Mouse (Mus musculus): ENCODE measurements around the gene Auts2. TPM values are rescaled to one million over a fixed set of nuclear protein-coding genes. Genes with fewer than 3 reads are reported as not detected.
A peak's percentile ranks its signal among the peaks of the same experiment; 100 is the strongest.

Gene Auts2
- polyA plus RNA-seq, 1 experiment from 2014 or later, result 94.8 TPM

DNA sequence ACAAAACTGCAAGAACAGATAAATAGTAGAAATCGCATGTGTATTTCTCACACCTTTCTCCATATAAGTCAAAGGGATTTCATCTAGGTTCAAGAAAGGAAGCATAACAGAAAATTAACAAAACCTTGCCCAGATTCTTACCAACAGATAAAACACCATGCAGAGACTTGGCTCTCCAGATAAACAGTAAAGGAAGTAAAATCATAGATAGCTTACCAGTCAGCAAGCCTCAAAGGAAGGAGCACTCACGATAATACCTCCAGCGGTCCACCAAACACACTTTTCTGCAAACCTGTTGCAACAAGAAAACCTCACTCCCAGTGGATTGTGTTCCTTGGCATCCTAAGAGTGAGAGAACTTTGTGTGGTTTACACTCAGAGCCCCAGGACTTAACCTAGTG lies 147.2 kb downstream of the Auts2 start:
- Histone ChIP-seq H3K4me2 (no peak overlapping the region), H3K27me3 (no peaks in the 10 kb centered on the region; the same call in 1 of the 2 replicates), H3K9ac (no peak overlapping the region), H3K9me3 (no peaks in the 10 kb centered on the region), H3K4me3 (replicated peaks) (no peak overlapping the region), H3K27ac (no peak overlapping the region), H3K4me1 (peaks cover 65% of the 10 kb centered on the region), H3K36me3 (replicated peaks) (no peaks in the 10 kb centered on the region)
- no peak for ATAC-seq (ENCODE audit: low FRiP score)
- WGBS, result 97% methylated on average over 3 of the region's 3 CpGs

DNA sequence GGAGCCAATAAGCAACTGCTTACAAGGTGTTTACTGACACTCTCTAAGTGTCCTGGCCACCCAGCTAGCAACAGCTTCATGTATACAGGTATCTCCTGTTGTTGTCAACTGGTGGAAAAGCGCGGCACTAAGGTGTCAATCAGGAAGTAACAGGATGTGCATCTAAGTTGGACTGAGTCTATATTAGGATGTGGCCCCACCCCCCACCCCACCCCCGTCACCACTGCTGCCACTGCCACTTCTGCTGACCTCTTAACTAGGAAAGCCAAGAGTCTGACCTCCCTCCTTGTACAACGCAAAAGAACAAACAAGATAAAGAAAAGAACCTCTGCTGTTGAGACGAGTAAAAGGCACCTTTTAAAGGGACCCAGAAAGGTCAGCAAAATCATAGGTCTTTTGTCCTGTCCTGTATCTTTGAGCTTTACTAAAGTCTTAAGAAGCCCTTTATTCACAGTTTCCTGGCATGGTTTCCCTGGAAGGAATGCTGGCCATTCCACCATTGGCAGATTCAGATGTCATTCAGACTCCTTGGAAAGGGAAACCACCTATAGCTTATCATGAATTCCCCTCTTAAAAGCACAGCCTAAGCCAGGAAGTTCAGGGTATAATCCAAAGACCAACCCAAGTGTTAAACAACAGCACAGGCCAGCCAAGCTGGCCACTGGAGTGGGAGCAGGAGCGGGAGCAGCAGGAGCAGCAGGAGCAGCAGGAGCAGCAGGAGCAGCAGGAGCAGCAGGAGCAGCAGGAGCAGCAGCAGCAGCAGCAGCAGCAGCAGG lies 148.2 kb downstream of the Auts2 start:
- H3K4me2 ChIP-seq, result no peak overlapping the region
- WGBS, result 45% methylated on average over 6 of the region's 6 CpGs
- ATAC-seq (ENCODE audit: low FRiP score), result no peak
- H3K9ac ChIP-seq, result no peak overlapping the region; the same call in 1 of the 2 replicates
- no peaks in the 10 kb centered on the region; the same call in 1 of the 2 replicates for H3K27me3 ChIP-seq
- H3K27ac ChIP-seq, result no peak overlapping the region
- no peaks in the 10 kb centered on the region for H3K9me3 ChIP-seq
- no peaks in the 10 kb centered on the region for H3K36me3 ChIP-seq (replicated peaks)
- no peak overlapping the region for H3K4me3 ChIP-seq (replicated peaks)
- H3K4me1 ChIP-seq, result peaks cover 56% of the 10 kb centered on the region

- ATAC-seq (ENCODE audit: low FRiP score), result no peak
- Histone ChIP-seq H3K9me3 (no peaks in the 10 kb centered on the region), H3K4me1 (peaks cover 39% of the 10 kb centered on the region), H3K27ac (no peak overlapping the region), H3K36me3 (replicated peaks) (no peaks in the 10 kb centered on the region), H3K9ac (no peak overlapping the region), H3K27me3 (no peaks in the 10 kb centered on the region), H3K4me2 (no peak overlapping the region), H3K4me3 (replicated peaks) (no peak overlapping the region)
- 44% methylated on average over 14 of the region's 14 CpGs for WGBS
Measured at GRCm38 (mm10) chr5:132391831-132392763, 151.0 kb downstream of the Auts2 start.

DNA sequence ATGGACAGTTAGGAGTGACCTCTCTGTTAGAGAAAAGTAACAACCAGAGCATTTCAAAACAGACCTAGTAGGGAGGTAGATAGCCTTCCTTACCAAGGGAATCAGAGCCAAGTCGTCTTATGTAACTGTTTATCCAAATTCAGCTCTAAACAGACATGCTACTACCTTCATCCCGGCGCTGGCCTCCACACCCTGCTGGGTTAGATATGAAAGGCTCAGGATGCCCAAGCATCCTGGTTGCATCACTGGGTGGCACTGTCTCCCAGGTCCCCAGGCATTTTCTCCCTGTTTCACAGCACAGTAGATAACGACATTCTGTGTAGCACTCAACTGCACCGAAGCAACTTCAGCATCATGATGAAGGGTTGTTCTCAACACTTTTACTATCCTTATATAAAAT lies 154.4 kb downstream of the Auts2 start:
- Histone ChIP-seq H3K9ac (no peak overlapping the region), H3K9me3 (no peaks in the 10 kb centered on the region), H3K4me2 (no peak overlapping the region), H3K27ac (no peak overlapping the region), H3K27me3 (no peaks in the 10 kb centered on the region), H3K4me3 (replicated peaks) (no peak overlapping the region), H3K36me3 (replicated peaks) (no peaks in the 10 kb centered on the region), H3K4me1 (peaks cover 34% of the 10 kb centered on the region)
- 82% methylated on average over 5 of the region's 5 CpGs for WGBS
- no peak for ATAC-seq (ENCODE audit: low FRiP score)

DNA sequence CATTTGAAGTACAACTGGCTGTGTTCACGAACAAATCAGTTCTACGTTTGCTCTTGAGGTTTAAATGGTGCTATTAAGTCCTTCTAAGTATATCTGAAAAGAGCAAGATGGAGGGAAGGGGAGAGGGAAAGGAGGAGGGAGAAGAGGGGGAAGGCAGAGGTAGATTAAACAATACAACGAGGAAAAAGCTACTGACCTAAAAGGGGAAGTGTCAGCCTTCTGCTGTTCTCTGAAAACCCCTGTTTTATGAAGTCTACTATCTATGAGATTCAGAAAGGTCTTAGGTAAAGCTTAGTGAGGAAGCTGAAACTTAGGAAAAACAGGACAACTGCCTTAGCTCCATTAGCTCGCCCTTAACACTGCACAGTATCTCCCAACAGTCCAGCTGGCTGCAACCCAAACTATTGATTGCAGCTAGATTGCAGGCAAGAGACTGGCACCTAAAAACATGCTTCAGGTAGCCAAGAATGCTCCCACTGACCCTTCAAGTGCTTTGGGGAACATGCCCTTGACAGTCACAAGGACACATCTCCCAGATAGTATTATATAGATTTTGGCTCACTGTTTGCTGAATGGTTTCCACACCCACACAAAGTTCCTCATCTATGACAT lies 157.8 kb downstream of the Auts2 start:
- no peak overlapping the region for H3K27ac ChIP-seq
- ATAC-seq (ENCODE audit: low FRiP score), result no peak
- WGBS, result 49% methylated on average over 4 of the region's 4 CpGs
- H3K9ac ChIP-seq, result no peak overlapping the region
- H3K9me3 ChIP-seq, result no peaks in the 10 kb centered on the region
- H3K4me3 ChIP-seq (replicated peaks), result no peak overlapping the region
- H3K4me2 ChIP-seq, result no peak overlapping the region
- H3K27me3 ChIP-seq, result no peaks in the 10 kb centered on the region
- no peaks in the 10 kb centered on the region for H3K36me3 ChIP-seq (replicated peaks)
- peaks cover 37% of the 10 kb centered on the region for H3K4me1 ChIP-seq

- peaks cover 38% of the 10 kb centered on the region for H3K4me1 ChIP-seq
- no peak for ATAC-seq (ENCODE audit: low FRiP score)
- H3K27me3 ChIP-seq, result no peaks in the 10 kb centered on the region
- no peak overlapping the region for H3K4me3 ChIP-seq (replicated peaks)
- H3K27ac ChIP-seq, result no peak overlapping the region
- no peak overlapping the region for H3K4me2 ChIP-seq
- no peaks in the 10 kb centered on the region for H3K36me3 ChIP-seq (replicated peaks)
- 47% methylated on average over 5 of the region's 5 CpGs for WGBS
- H3K9me3 ChIP-seq, result no peaks in the 10 kb centered on the region
- H3K9ac ChIP-seq, result no peak overlapping the region
Measured at GRCm38 (mm10) chr5:132380261-132380660, 162.9 kb downstream of the Auts2 start.

DNA sequence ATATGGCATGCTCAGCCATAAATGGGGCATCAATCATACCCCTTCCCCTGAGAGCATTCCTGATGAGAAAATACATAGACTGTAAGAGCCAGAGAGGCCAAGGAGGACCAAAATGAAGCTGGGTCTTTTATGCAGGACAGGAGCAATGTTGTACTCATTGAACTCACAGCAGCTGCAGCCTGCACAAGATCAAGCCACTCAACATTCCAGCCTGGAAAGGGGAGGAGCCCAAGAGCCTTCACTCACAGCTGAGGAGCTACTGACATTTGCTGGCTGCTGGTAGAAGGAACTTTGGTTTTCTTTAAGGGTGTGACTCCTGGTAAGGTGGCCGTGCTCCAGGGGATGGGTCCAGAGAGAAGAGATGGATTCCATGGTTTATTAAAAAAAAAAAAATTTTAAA lies 164.2 kb downstream of the Auts2 start:
- H3K27me3 ChIP-seq, result no peaks in the 10 kb centered on the region
- no peak overlapping the region for H3K4me2 ChIP-seq
- no peak overlapping the region for H3K27ac ChIP-seq
- H3K36me3 ChIP-seq (replicated peaks), result no peaks in the 10 kb centered on the region
- H3K9me3 ChIP-seq, result no peaks in the 10 kb centered on the region
- no peak overlapping the region for H3K4me3 ChIP-seq (replicated peaks)
- peaks cover 28% of the 10 kb centered on the region for H3K4me1 ChIP-seq
- ATAC-seq (ENCODE audit: low FRiP score), result no peak
- H3K9ac ChIP-seq, result no peak overlapping the region
- 80% methylated on average over 1 of the region's 1 CpGs for WGBS

DNA sequence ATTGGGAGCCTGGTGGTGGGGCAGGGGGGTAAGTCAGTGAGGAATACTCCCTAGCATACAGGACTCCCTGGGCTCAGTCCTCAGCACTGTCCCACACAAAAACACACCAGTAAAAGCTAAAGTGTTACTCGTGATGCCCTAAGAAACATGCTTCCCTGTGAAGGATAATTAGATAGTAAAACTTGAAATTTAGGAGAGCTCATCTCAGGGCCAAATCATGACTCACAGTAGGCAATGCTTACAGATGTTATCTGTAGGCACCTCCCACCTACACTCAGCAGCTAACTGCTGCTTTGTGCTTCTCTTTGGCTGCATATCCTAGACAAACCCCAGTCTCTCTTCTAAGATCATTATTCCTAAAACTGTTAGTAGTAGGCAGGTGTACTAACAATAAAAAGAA lies 168.0 kb downstream of the Auts2 start:
- H3K4me1 ChIP-seq, result peaks cover 25% of the 10 kb centered on the region
- H3K27ac ChIP-seq, result no peak overlapping the region
- no peaks in the 10 kb centered on the region for H3K9me3 ChIP-seq
- H3K9ac ChIP-seq, result no peak overlapping the region
- no peak overlapping the region for H3K4me2 ChIP-seq
- no peak for ATAC-seq (ENCODE audit: low FRiP score)
- H3K27me3 ChIP-seq, result no peaks in the 10 kb centered on the region
- H3K4me3 ChIP-seq (replicated peaks), result no peak overlapping the region
- H3K36me3 ChIP-seq (replicated peaks), result no peaks in the 10 kb centered on the region
- WGBS, result 78% methylated on average over 1 of the region's 1 CpGs

GRCm38 (mm10) chr5:132373471-132374075 lies 169.6 kb downstream of the Auts2 start:
- peaks cover 32% of the 10 kb centered on the region for H3K4me1 ChIP-seq
- H3K36me3 ChIP-seq (replicated peaks), result no peaks in the 10 kb centered on the region
- H3K9ac ChIP-seq, result no peak overlapping the region
- no peak overlapping the region for H3K4me2 ChIP-seq
- H3K9me3 ChIP-seq, result no peaks in the 10 kb centered on the region
- no peak overlapping the region for H3K4me3 ChIP-seq (replicated peaks)
- ATAC-seq (ENCODE audit: low FRiP score), result no peak
- no peaks in the 10 kb centered on the region for H3K27me3 ChIP-seq
- WGBS, result 86% methylated on average over 4 of the region's 4 CpGs
- no peak overlapping the region for H3K27ac ChIP-seq

GRCm38 (mm10) chr5:132372605-132373004 lies 170.5 kb downstream of the Auts2 start:
- H3K27ac ChIP-seq, result no peak overlapping the region
- ATAC-seq (ENCODE audit: low FRiP score), result no peak
- 72% methylated on average over 2 of the region's 2 CpGs for WGBS
- H3K27me3 ChIP-seq, result no peaks in the 10 kb centered on the region
- no peak overlapping the region for H3K4me3 ChIP-seq (replicated peaks)
- H3K4me2 ChIP-seq, result no peak overlapping the region
- H3K9ac ChIP-seq, result no peak overlapping the region
- H3K9me3 ChIP-seq, result no peaks in the 10 kb centered on the region
- H3K36me3 ChIP-seq (replicated peaks), result no peaks in the 10 kb centered on the region
- H3K4me1 ChIP-seq, result peaks cover 37% of the 10 kb centered on the region

DNA sequence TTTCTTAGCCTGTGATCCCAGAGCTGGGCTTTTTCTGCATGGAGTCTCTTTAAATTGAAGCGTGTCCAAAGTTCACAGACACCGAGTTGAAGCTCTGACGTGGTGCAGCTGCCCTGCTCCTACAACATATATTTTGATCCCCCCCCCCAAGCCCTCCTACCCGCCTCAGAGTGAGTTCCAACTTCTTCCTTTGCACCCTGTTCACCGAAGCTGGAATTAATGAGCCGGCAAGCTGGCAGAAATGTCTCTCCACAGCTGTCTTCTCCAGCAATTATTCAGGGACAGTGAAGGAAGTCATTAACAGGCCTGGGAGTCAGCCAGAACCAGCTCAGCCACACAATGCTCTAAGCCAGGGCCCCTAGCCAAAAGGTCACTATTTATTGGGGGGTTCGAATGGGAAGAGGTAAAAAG lies 174.5 kb downstream of the Auts2 start:
- H3K27me3 ChIP-seq, result no peaks in the 10 kb centered on the region
- no peak overlapping the region for H3K4me2 ChIP-seq
- ATAC-seq (ENCODE audit: low FRiP score), result no peak
- WGBS, result 24% methylated on average over 7 of the region's 7 CpGs
- no peaks in the 10 kb centered on the region for H3K9me3 ChIP-seq
- no peak overlapping the region for H3K9ac ChIP-seq
- 0 out of 2 replicates have a peak overlapping the region, but pooled peaks have one; percentile 31 for H3K27ac ChIP-seq
- no peaks in the 10 kb centered on the region for H3K36me3 ChIP-seq (replicated peaks)
- peaks cover 39% of the 10 kb centered on the region for H3K4me1 ChIP-seq
- H3K4me3 ChIP-seq (replicated peaks), result no peak overlapping the region

GRCm38 (mm10) chr5:132361276-132361675 lies 181.9 kb downstream of the Auts2 start:
- Histone ChIP-seq H3K4me1 (peaks cover 21% of the 10 kb centered on the region), H3K36me3 (replicated peaks) (no peaks in the 10 kb centered on the region)
- 88% methylated on average over 1 of the region's 1 CpGs for WGBS

More at GRCm38 (mm10) chr5:132361276-132361675, 181.9 kb downstream of the Auts2 start:
- Histone ChIP-seq H3K4me3 (replicated peaks) (no peak overlapping the region), H3K9ac (no peak overlapping the region), H3K27me3 (no peaks in the 10 kb centered on the region), H3K27ac (no peak overlapping the region), H3K4me2 (no peak overlapping the region), H3K9me3 (no peaks in the 10 kb centered on the region)
- ATAC-seq (ENCODE audit: low FRiP score), result no peak

All from forebrain, embryonic 12.5 days (tissue).